Mouse (Mus musculus): ENCODE measurements around the gene Smc2. TPM values are rescaled to one million over a fixed set of nuclear protein-coding genes. Genes with fewer than 3 reads are reported as not detected.
"Not testable (repeated sequence)": the region's sequence is repeated elsewhere in the genome, so short reads cannot be mapped to it uniquely, and the experiment has no call there.

The Smc2 gene
- total RNA-seq (2014; rRNA removed) (11.1 and 13.3 TPM in 2 replicates), polyA plus RNA-seq (2015; fragmentation: Nextera tagmentation; extraction: Ambion mirVana) (36.9 and 44.1 TPM in 2 replicates)

DNA sequence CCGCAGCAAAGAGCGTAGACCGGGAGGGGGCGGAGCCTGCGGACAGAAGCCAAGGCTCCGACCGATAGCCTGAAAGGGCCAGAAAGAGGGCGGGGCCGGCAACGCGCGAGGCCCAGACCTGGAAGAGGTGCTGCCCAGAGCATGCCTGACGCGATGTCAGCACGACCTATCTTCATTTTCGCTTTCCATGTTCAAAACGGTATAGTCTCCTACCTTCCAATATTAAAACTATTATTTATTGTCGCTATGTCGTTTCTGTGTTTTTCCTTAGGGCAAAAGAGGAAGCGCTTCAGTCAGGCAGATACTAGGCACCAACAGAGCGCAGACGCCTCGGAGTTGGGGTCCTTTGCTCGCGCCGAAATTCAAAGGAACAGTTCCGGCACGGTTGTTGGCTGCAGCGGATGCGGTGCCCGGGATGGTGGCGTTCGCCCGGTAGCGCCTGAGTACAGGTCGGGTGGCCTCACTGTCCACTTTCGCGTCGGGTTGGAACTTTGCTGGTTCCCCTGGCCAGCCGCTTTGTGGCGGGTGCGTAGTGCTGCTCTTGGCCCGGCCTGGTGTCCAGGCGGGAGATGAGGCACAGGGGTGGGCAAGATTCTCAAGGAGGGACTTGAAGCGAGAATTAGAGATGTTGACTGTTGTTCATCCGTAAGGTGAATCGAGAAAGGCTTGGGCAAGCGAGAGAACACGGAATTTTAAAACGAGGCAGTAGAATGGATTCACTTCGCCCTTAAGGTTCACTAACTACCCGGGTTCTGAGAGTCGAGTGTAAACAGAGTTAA is at the start of gene Smc2:
Gene Smc2 (plus strand): TSS at position 358 of the 779 bp plus-strand sequence.
- ATAC-seq = peak; percentile 97
- 1% methylated on average over 53 of the region's 53 CpGs for WGBS

DNA sequence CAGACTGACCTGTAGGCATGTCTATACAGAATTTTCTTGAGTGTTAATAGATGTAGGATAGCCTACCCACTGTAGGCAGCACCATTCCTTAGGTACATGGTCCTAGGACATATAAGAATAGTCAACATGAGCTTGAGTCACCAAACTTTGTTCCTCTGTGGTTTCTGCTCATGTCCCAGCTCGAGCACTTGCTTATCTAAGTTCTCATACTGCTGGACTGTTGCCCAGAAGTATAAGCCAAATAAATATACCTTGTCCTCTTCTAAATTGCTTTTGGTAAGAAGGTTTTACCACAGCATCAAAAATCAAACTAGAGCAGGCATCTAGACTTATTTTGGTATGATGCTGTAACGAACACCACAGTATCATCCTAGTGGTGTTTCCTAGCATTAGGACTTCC is 27.5 kb upstream of the Smc2 start:
- no peak overlapping the region for H3K9ac ChIP-seq
- ATAC-seq (no peak), DNase-seq (no peak)
- no peaks in the 10 kb centered on the region for H3K9me3 ChIP-seq (ENCODE audit: low read length)
- no peak overlapping the region for H3K27ac ChIP-seq (ENCODE audit: low read depth, low read length)
- H3K36me3 ChIP-seq (ENCODE audit: insufficient read depth) = no peaks in the 10 kb centered on the region
- H3K4me3 ChIP-seq (ENCODE audit: low read depth, low read length) = no peak overlapping the region
- no peak for TF ChIP-seq CTCF (IDR thresholded peaks at IDR 0.05; ENCODE audit: low read depth)
- H3K4me1 ChIP-seq (ENCODE audit: insufficient read depth) = no peaks in the 10 kb centered on the region
- no peak overlapping the region for H3K4me2 ChIP-seq (ENCODE audit: low read depth)
- 90% methylated on average over 2 of the region's 2 CpGs for WGBS
- no peaks in the 10 kb centered on the region for H3K27me3 ChIP-seq (ENCODE audit: insufficient read depth, low read length)

More for the DNA sequence above, at the start of gene Smc2:
- Histone ChIP-seq H3K4me3 (ENCODE audit: low read depth, low read length) (peak within 1 kb of the TSS; percentile 73), H3K4me1 (ENCODE audit: insufficient read depth) (no peaks in the 10 kb centered on the region), H3K9me3 (ENCODE audit: low read length) (no peaks in the 10 kb centered on the region), H3K4me2 (ENCODE audit: low read depth) (peak within 1 kb of the TSS; percentile 63), H3K27ac (ENCODE audit: low read depth, low read length) (peak within 1 kb of the TSS; percentile 92), H3K36me3 (ENCODE audit: insufficient read depth) (peaks cover 6% of the 10 kb centered on the region; the same call in 1 of the 2 replicates), H3K9ac (peak within 1 kb of the TSS; percentile 88), H3K27me3 (ENCODE audit: insufficient read depth, low read length) (no peaks in the 10 kb centered on the region)
- no peak for TF ChIP-seq CTCF (IDR thresholded peaks at IDR 0.05; ENCODE audit: low read depth)
- peak; percentile 96 for DNase-seq

DNA sequence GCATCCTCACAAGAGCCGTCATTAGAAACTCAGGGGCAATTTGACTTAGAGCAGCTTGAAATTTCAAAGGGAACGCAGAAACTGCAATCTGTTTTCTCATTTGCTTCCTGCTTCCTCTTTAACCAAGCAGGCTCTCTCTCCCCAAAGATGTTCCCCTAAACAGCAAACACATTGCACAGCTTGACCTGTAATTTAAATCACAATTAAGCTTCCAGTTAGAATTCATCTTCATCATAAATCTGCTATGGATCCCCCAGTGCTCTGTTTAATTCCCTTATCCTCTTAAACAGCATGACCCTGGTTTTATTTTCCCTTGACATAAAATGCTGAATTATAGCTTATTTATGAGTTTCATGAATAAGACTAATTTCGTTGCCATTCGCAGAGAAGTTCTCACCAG is 15.4 kb upstream of the Smc2 start:
- Histone ChIP-seq H3K4me3 (ENCODE audit: low read depth, low read length) (no peak overlapping the region), H3K36me3 (ENCODE audit: insufficient read depth) (no peaks in the 10 kb centered on the region), H3K27ac (ENCODE audit: low read depth, low read length) (no peak overlapping the region), H3K9me3 (ENCODE audit: low read length) (no peaks in the 10 kb centered on the region), H3K9ac (no peak overlapping the region), H3K27me3 (ENCODE audit: insufficient read depth, low read length) (no peaks in the 10 kb centered on the region), H3K4me1 (ENCODE audit: insufficient read depth) (no peaks in the 10 kb centered on the region), H3K4me2 (ENCODE audit: low read depth) (no peak overlapping the region)
- ATAC-seq = no peak
- no peak for TF ChIP-seq CTCF (IDR thresholded peaks at IDR 0.05; ENCODE audit: low read depth)
- no peak for DNase-seq
- WGBS = 65% methylated on average over 4 of the region's 4 CpGs

DNA sequence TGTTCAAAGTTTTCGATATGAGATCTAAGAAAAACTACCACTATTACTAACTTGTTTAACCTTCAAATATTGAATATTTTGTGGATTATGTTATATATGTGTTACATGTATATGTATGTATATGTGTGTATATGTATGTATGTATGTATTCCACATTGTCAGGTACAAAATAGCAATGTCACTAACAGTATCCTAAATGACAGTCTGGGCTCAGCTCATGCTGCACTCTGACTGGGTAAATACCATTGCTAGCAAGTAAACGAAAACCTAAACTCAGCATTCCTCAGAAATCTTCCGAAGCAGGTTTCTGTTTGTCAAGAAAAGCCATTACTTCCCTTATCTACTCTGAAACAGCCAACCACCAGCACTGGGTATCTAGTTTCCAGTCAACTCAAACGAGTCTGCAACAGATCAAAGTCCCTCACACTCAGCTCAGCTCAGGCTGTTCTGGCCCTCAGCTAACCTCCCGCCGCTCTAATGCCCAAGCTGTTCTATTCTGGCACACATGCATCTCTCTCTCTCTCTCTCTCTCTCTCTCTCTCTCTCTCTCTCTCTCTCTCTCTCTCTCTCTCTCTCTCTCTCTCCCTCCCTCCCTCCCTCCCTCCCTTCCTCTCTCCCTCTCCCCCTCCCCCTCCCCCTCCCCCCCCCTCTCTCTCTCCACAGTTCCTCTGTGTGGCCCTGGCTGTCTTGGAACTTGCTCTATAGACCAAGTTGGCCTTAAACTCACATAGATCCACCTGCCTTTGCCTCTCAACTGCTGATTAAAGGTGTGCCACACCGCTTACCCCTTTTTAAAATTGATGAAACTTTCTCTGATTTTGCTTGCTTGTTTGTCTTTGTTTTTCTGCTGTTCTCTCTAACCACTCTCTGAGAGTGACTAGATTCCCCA is 9.5 kb upstream of the Smc2 start:
- H3K27me3 ChIP-seq (ENCODE audit: insufficient read depth, low read length) = no peaks in the 10 kb centered on the region
- no peak for DNase-seq
- 45% methylated on average over 7 of the region's 7 CpGs for WGBS
- H3K4me2 ChIP-seq (ENCODE audit: low read depth) = no peak overlapping the region
- H3K9me3 ChIP-seq (ENCODE audit: low read length) = no peaks in the 10 kb centered on the region
- H3K4me3 ChIP-seq (ENCODE audit: low read depth, low read length) = no peak overlapping the region
- no peak for TF ChIP-seq CTCF (IDR thresholded peaks at IDR 0.05; ENCODE audit: low read depth)
- no peaks in the 10 kb centered on the region for H3K4me1 ChIP-seq (ENCODE audit: insufficient read depth)
- no peaks in the 10 kb centered on the region for H3K36me3 ChIP-seq (ENCODE audit: insufficient read depth)
- H3K9ac ChIP-seq = no peak overlapping the region
- ATAC-seq = no peak
- H3K27ac ChIP-seq (ENCODE audit: low read depth, low read length) = no peak overlapping the region

DNA sequence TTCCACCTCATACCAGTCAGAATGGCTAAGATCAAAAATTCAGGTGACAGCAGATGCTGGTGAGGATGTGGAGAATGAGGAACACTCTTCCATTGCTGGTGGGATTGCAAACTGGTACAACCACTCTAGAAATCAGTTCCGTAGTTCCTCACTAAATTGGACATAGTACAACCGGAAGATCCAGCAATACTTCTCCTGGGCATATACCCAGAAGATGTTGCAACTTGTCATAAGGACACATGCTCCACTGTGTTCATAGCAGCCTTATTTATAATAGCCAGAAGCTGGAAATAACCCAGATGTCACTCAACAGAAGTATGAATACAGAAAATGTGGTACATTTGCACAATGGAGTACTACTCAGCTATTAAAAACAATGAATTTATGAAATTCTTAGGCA is 3.5 kb upstream of the Smc2 start:
- H3K27me3 ChIP-seq (ENCODE audit: insufficient read depth, low read length); H3K4me3 ChIP-seq (ENCODE audit: low read depth, low read length); H3K27ac ChIP-seq (ENCODE audit: low read depth, low read length); H3K9ac ChIP-seq; DNase-seq; H3K4me2 ChIP-seq (ENCODE audit: low read depth); H3K4me1 ChIP-seq (ENCODE audit: insufficient read depth); H3K9me3 ChIP-seq (ENCODE audit: low read length); ATAC-seq; H3K36me3 ChIP-seq (ENCODE audit: insufficient read depth): not testable (repeated sequence)
- WGBS = 100% methylated on average over 2 of the region's 2 CpGs

DNA sequence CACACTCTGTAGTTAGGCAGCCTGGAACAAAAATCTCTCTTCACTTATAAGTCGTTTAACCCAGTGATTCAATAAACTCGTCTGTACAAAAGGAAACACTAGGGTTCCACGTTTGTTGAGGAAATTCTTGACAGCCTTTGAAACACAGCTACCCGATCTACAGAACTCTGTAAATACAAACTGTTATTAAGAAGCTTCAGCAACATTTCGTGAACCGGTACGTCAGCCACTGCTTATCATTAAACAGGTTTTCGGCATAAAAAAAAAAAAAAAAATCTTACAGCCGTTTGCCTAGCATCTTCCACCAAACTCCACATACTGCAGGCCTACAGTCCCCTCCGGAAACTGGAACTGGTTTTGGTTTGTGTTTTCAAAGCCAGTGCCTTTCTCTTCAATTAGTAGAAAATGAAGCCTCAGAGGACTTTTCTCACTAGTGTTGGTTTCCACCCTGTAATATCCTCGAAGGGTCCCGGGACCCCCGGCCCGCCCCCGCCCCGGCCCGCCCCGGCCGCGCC is 615 bp upstream of the Smc2 start:
- H3K9ac ChIP-seq = peak overlapping the region; percentile 88
- peaks cover 6% of the 10 kb centered on the region; the same call in 1 of the 2 replicates for H3K36me3 ChIP-seq (ENCODE audit: insufficient read depth)
- no peaks in the 10 kb centered on the region for H3K4me1 ChIP-seq (ENCODE audit: insufficient read depth)
- under 1% methylated on average over 20 of the region's 20 CpGs for WGBS
- DNase-seq (no peak), ATAC-seq (peak; percentile 3)
- H3K4me2 ChIP-seq (ENCODE audit: low read depth) = peak overlapping the region; percentile 63
- H3K4me3 ChIP-seq (ENCODE audit: low read depth, low read length) = peak overlapping the region; percentile 73
- H3K27me3 ChIP-seq (ENCODE audit: insufficient read depth, low read length) = no peaks in the 10 kb centered on the region
- H3K27ac ChIP-seq (ENCODE audit: low read depth, low read length) = peak overlapping the region; percentile 92
- no peak for TF ChIP-seq CTCF (IDR thresholded peaks at IDR 0.05; ENCODE audit: low read depth)
- H3K9me3 ChIP-seq (ENCODE audit: low read length) = no peaks in the 10 kb centered on the region

All from forebrain, postnatal 0 days (tissue).